Mouse (Mus musculus) heart, embryonic 13.5 days (tissue): Measurements from ENCODE around the gene H2-M10.2. TPM values are rescaled to one million over a fixed set of nuclear protein-coding genes. Genes with fewer than 3 reads are reported as not detected.
A peak's percentile ranks its signal among the peaks of the same experiment; 100 is the strongest.
"Not testable (repeated sequence)": the region's sequence is repeated elsewhere in the genome, so short reads cannot be mapped to it uniquely, and the experiment has no call there.

ENCODE experiments used
- ATAC-seq: fragments of 200-750 bp; cut with Nextera tagmentation; 2 replicates; pipeline ENCODE4 v1.8.0; 2017; ENCODE audit warnings: moderate TSS enrichment; ENCODE audit not compliant: insufficient number of reproducible peaks, low FRiP score, low TSS enrichment; ENCODE audit errors: extremely low read depth
- H3K27ac ChIP-seq: fragments of 300-500 bp; sonication (generic); replicated peaks from 2 replicates; pipeline ENCODE4 v1.5.1; 2015; ENCODE audit warnings: moderate library complexity, mild to moderate bottlenecking, inconsistent platforms
- H3K27me3 ChIP-seq: fragments of 300-500 bp; sonication (generic); replicated peaks from 2 replicates; pipeline ENCODE4 v1.6.1; 2015; ENCODE audit warnings: mild to moderate bottlenecking, inconsistent platforms
- H3K36me3 ChIP-seq: fragments of 300-500 bp; sonication (generic); 2 replicates; pipeline ENCODE4 v1.6.1; 2015; ENCODE audit warnings: mild to moderate bottlenecking, inconsistent platforms
- H3K4me1 ChIP-seq: fragments of 300-500 bp; sonication (generic); 2 replicates; pipeline ENCODE4 v1.6.1; 2015; ENCODE audit warnings: inconsistent platforms
- H3K4me2 ChIP-seq: fragments of 300-500 bp; sonication (generic); 2 replicates; pipeline ENCODE4 v1.6.1; 2015; ENCODE audit warnings: inconsistent platforms, mild to moderate bottlenecking, moderate library complexity
- H3K4me3 ChIP-seq: fragments of 300-500 bp; sonication (generic); 2 replicates; pipeline ENCODE4 v1.5.1; 2015; ENCODE audit warnings: moderate library complexity, mild to moderate bottlenecking, inconsistent platforms
- H3K9ac ChIP-seq: fragments of 300-500 bp; sonication (generic); 2 replicates; pipeline ENCODE4 v1.6.1; 2015; ENCODE audit warnings: inconsistent platforms, mild to moderate bottlenecking, moderate library complexity
- H3K9me3 ChIP-seq: fragments of 300-500 bp; sonication (generic); 2 replicates; pipeline ENCODE4 v1.6.1; 2016; ENCODE audit warnings: inconsistent platforms
- WGBS: fragments of 180-500 bp; shearing (Covaris S2); methylation state at CpG from one replicate; pipeline ENCODE4 v1.1.7; 2015; ENCODE audit warnings: mixed read lengths; 5-methylcytosine and 5-hydroxymethylcytosine counted together
- polyA plus RNA-seq: library from polyadenylated mRNA; unstranded; fragments of >200 nt; fragmentation: Nextera tagmentation; extraction: Ambion mirVana; gene quantifications from 2 replicates; pipeline ENCODE4 v1.2.1, GENCODE M21; 2015

Gene H2-M10.2
- polyA plus RNA-seq = 0.13 TPM in 1 of 2 replicates, not detected in the other

GRCm38 (mm10) chr17:36286390-36286789, at the start of gene H2-M10.2:
TSS of gene H2-M10.2 (minus strand) at chr17:36286490.
- WGBS = 74% methylated on average over 2 of the region's 2 CpGs
- no peak for ATAC-seq
- Histone ChIP-seq H3K27ac (no peak within 1 kb of the TSS), H3K4me2 (no peak within 1 kb of the TSS), H3K4me1 (no peaks in the 10 kb centered on the region), H3K9ac (no peak within 1 kb of the TSS), H3K27me3 (no peaks in the 10 kb centered on the region), H3K9me3 (peaks cover 10% of the 10 kb centered on the region; the same call in 1 of the 2 replicates), H3K36me3 (peaks cover 18% of the 10 kb centered on the region), H3K4me3 (no peak within 1 kb of the TSS)

GRCm38 (mm10) chr17:36326055-36326454, 39.8 kb upstream of the H2-M10.2 start, which contains the start of gene H2-M10.1:
TSS of gene H2-M10.1 (minus strand) at chr17:36326155.
- Histone ChIP-seq H3K4me2 (no peak within 1 kb of the TSS), H3K9me3 (no peaks in the 10 kb centered on the region), H3K27ac (no peak within 1 kb of the TSS), H3K36me3 (no peaks in the 10 kb centered on the region), H3K27me3 (0 out of 2 replicates have a peak, but pooled peaks cover 3% of the 10 kb centered on the region), H3K4me1 (no peaks in the 10 kb centered on the region), H3K4me3 (no peak within 1 kb of the TSS), H3K9ac (no peak within 1 kb of the TSS)
- WGBS = 77% methylated on average over 4 of the region's 4 CpGs
- no peak for ATAC-seq

- WGBS = 35% methylated on average over 5 of the region's 5 CpGs
- no peaks in the 10 kb centered on the region for H3K36me3 ChIP-seq
- no peak overlapping the region for H3K27ac ChIP-seq
- H3K9ac ChIP-seq = peak overlapping the region; percentile 78
- H3K4me1 ChIP-seq = no peaks in the 10 kb centered on the region
- H3K4me3 ChIP-seq = peak overlapping the region; percentile 60
- H3K4me2 ChIP-seq = peak overlapping the region; percentile 82
- no peaks in the 10 kb centered on the region for H3K9me3 ChIP-seq
- peaks cover 10% of the 10 kb centered on the region for H3K27me3 ChIP-seq
- no peak for ATAC-seq
Observed at GRCm38 (mm10) chr17:36315689-36316253, 29.5 kb upstream of the H2-M10.2 start.

GRCm38 (mm10) chr17:36315041-36315688, 28.9 kb upstream of the H2-M10.2 start:
- 1% methylated on average over 19 of the region's 19 CpGs for WGBS
- Histone ChIP-seq H3K9me3 (no peaks in the 10 kb centered on the region), H3K27ac (no peak overlapping the region), H3K4me1 (no peaks in the 10 kb centered on the region), H3K9ac (peak overlapping the region; percentile 78), H3K4me3 (peak overlapping the region; percentile 60), H3K4me2 (peak overlapping the region; percentile 82), H3K27me3 (peaks cover 10% of the 10 kb centered on the region), H3K36me3 (no peaks in the 10 kb centered on the region)
- no peak; the same call in 1 of the 2 replicates for ATAC-seq

- H3K4me3 ChIP-seq = peak overlapping the region; percentile 60
- no peak overlapping the region for H3K27ac ChIP-seq
- H3K9me3 ChIP-seq = no peaks in the 10 kb centered on the region
- peak overlapping the region; percentile 78 for H3K9ac ChIP-seq
- ATAC-seq = no peak
- H3K36me3 ChIP-seq = no peaks in the 10 kb centered on the region
- 2% methylated on average over 9 of the region's 9 CpGs for WGBS
- H3K4me2 ChIP-seq = peak overlapping the region; percentile 82
- H3K27me3 ChIP-seq = peaks cover 10% of the 10 kb centered on the region
- no peaks in the 10 kb centered on the region for H3K4me1 ChIP-seq
Observed at GRCm38 (mm10) chr17:36314511-36314910, 28.2 kb upstream of the H2-M10.2 start.

- ATAC-seq = no peak
- Histone ChIP-seq H3K36me3 (no peaks in the 10 kb centered on the region), H3K27me3 (no peaks in the 10 kb centered on the region; the same call in 1 of the 2 replicates), H3K4me3 (no peak overlapping the region), H3K27ac (no peak overlapping the region), H3K4me2 (no peak overlapping the region), H3K9me3 (no peaks in the 10 kb centered on the region), H3K9ac (no peak overlapping the region), H3K4me1 (no peaks in the 10 kb centered on the region)
- WGBS = 43% methylated on average over 1 of the region's 1 CpGs
Observed at GRCm38 (mm10) chr17:36309293-36309692, 23.0 kb upstream of the H2-M10.2 start.

GRCm38 (mm10) chr17:36308855-36309254, 22.6 kb upstream of the H2-M10.2 start:
- H3K9me3 ChIP-seq, H3K36me3 ChIP-seq, H3K4me3 ChIP-seq, H3K4me1 ChIP-seq, H3K4me2 ChIP-seq, H3K9ac ChIP-seq, H3K27me3 ChIP-seq, ATAC-seq, H3K27ac ChIP-seq: not testable (repeated sequence)
- WGBS = 4% methylated on average over 3 of the region's 3 CpGs

GRCm38 (mm10) chr17:36281521-36282245, 4.6 kb downstream of the H2-M10.2 start:
- no peak for ATAC-seq
- Histone ChIP-seq H3K36me3 (peaks cover 60% of the 10 kb centered on the region), H3K9me3 (peaks cover 10% of the 10 kb centered on the region; the same call in 1 of the 2 replicates), H3K27me3 (no peaks in the 10 kb centered on the region), H3K4me3 (no peak overlapping the region), H3K4me2 (no peak overlapping the region), H3K4me1 (no peaks in the 10 kb centered on the region), H3K27ac (no peak overlapping the region), H3K9ac (no peak overlapping the region)
- WGBS = 87% methylated on average over 4 of the region's 4 CpGs

GRCm38 (mm10) chr17:36274776-36275175, 11.5 kb downstream of the H2-M10.2 start:
- H3K4me2 ChIP-seq = no peak overlapping the region
- H3K9ac ChIP-seq = no peak overlapping the region
- H3K4me1 ChIP-seq = peaks cover 30% of the 10 kb centered on the region
- H3K27ac ChIP-seq = no peak overlapping the region
- H3K27me3 ChIP-seq = no peaks in the 10 kb centered on the region
- no peak overlapping the region for H3K4me3 ChIP-seq
- ATAC-seq = no peak
- WGBS = 88% methylated on average over 4 of the region's 4 CpGs
- H3K36me3 ChIP-seq = peaks cover 60% of the 10 kb centered on the region
- no peaks in the 10 kb centered on the region for H3K9me3 ChIP-seq

- Histone ChIP-seq H3K36me3 (peaks cover 50% of the 10 kb centered on the region), H3K9me3 (no peaks in the 10 kb centered on the region), H3K4me2 (peak overlapping the region; percentile 94; the same call in 1 of the 2 replicates), H3K27me3 (no peaks in the 10 kb centered on the region), H3K4me1 (peaks cover 31% of the 10 kb centered on the region), H3K27ac (no peak overlapping the region), H3K9ac (peak overlapping the region; percentile 96; the same call in 1 of the 2 replicates), H3K4me3 (no peak overlapping the region)
- 86% methylated on average over 4 of the region's 4 CpGs for WGBS
- no peak for ATAC-seq
Observed at GRCm38 (mm10) chr17:36273796-36274195, 12.5 kb downstream of the H2-M10.2 start.

GRCm38 (mm10) chr17:36272643-36273366, 13.5 kb downstream of the H2-M10.2 start:
- Histone ChIP-seq H3K4me2 (peak overlapping the region; percentile 94), H3K27me3 (no peaks in the 10 kb centered on the region), H3K4me3 (peak overlapping the region; percentile 97), H3K9me3 (no peaks in the 10 kb centered on the region), H3K4me1 (peaks cover 31% of the 10 kb centered on the region), H3K36me3 (peaks cover 50% of the 10 kb centered on the region), H3K9ac (peak overlapping the region; percentile 96), H3K27ac (no peak overlapping the region)
- WGBS = 84% methylated on average over 9 of the region's 9 CpGs
- ATAC-seq = no peak
